Mouse (Mus musculus) gastrocnemius, adult 8-10 months (tissue): ENCODE results near the gene Stk11. TPM values are rescaled to one million over a fixed set of nuclear protein-coding genes. Genes with fewer than 3 reads are reported as not detected.

Experiments used
- DNase-seq, 2 experiments: peaks; one replicate each; pipeline ENCODE4 v3.0.0; 2022; ENCODE audit warnings: low spot score in 2 of 2
- total RNA-seq, 4 experiments: library from RNA; stranded (reverse); gene quantifications; 2 replicates each; pipeline ENCODE4 v1.2.4; 2022

The Stk11 gene
- 100 to 1,000 TPM; 157 to 173 (median 162) TPM for total RNA-seq

- DNase-seq = peak; percentile 98 to 99
These were observed at the start of gene Stk11 for GRCm38 (mm10) chr10:80115290-80115943. Gene Stk11 (plus strand): TSS chr10:80115803.

GRCm38 (mm10) chr10:80069251-80069650, 46.4 kb upstream of the Stk11 start:
- DNase-seq = no peak

DNA sequence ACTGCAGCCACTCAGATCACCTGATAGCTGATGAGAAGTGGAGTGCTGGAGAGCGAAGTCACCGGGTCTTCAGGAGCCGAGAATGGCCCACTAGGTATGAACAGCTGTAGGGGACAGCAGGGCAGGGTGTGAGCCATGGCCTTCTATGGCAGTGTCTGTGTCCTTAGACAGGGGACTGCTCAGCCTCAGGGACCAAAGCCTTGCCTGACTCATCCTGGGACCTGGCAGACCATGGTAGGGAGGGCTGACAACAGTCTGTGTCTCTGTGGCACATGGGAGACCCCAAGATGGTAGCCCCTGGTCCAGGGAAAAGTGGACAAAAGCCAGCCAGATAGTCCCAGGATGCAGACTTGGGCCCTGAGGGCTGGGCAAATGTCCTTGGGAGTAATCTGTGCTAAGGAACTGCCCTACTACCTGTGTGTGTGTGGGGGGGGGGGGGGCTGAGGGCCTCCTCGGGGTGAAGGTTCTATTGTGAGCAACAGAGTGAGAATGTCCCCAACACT, 45.6 kb upstream of the Stk11 start:
- no peak for DNase-seq

DNA sequence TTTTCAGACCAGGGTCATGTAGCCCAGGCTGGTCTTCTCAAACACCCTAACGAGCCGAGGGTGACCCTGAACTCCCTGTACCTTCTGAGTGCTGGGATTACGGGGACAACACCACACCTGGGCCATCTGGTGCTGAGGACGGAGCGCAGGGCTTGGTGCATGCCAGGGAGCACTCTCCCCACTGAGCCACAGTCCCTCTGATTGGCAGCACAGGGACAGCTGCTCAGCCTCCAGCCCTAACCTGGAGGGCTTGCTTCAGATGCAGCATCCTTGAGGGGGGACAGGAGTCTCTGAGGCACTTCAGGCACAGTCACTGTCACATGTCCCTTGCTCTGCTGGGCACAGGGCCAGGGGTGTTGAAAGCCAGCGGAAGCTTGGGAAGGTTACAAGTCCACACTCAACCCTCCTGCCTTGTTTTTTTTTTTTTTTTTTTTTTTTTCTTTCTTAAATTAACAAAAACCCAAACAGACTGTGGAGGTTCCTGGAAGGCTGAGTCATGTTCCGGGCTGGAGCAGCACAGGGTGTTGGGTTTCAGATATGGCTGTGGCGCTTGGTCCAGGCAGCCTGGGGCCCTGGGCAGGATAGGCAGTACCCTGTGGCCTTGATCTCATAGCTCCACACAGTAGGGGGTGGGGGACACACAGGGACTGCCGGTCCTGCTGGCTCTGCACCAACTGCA, 44.6 kb upstream of the Stk11 start:
- DNase-seq = peak; percentile 80 to 85

DNA sequence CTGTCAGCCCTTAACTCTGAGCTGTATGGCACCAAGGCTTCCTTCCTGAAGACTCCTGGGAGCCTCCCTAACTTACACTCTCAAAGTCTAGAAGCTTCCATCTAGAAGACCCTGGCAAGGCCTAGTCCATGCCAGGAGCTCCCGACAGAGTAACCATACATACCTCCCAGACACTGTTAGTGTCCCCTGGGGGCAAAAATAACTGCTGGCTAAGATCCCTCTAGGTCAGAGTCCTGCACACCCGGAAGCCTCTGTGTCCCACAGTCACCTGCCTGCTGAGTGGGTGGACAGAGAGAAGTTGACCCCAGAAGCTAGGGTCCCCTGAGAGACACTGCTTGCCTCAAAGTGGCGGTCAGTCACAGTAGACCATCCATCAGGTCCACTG, 44.1 kb upstream of the Stk11 start:
- DNase-seq = no peak

- no peak for DNase-seq
These were observed 42.7 kb upstream of the Stk11 start for GRCm38 (mm10) chr10:80072623-80073489.

GRCm38 (mm10) chr10:80074813-80075601, 40.6 kb upstream of the Stk11 start:
- peak; percentile 43 to 57 for DNase-seq

- DNase-seq = no peak
These were observed 39.7 kb upstream of the Stk11 start for GRCm38 (mm10) chr10:80075924-80076323.

GRCm38 (mm10) chr10:80076386-80076785, 39.2 kb upstream of the Stk11 start:
- DNase-seq = no peak

GRCm38 (mm10) chr10:80077312-80077711, 38.3 kb upstream of the Stk11 start:
- no peak for DNase-seq

DNA sequence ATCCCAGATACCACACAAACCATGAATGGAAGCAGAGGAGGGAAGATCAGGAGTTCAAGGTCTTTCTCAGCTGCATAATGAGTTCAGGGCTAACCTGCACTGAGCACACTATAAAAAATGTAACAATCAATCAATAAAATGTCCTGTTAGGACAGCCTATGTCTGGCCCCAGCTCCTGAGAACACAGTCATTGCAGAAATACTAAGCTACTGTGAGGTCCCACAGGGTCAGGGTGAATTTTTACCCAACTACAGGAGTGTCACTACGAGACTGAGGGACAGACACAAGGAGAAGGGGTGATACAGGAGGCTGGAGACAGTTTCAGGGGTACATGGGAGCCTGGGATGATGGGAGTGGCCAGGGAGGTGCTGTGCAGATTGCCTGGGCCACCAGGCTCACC, 37.2 kb upstream of the Stk11 start:
- no peak for DNase-seq

- DNase-seq = no peak
These were observed 35.1 kb upstream of the Stk11 start for GRCm38 (mm10) chr10:80080396-80081070.

DNA sequence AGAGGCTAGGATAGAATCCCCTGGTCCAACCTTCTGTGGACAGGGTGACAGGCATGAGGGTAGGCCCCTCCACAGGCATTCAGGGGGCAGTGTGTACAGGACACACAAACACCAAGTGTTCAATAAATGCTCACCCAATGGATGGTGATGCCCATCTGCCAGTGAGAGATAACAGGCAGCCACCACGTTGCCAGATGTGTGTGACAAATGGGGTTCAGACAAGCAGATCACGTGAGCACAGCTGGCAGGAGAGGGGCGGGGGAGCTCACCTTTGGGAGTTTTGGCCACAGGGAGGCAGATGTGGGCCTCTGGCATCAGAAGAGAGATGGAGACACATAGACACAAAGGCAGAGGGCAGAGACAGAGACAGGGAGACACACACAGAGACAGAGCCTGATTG, 34.5 kb upstream of the Stk11 start:
- no peak for DNase-seq

GRCm38 (mm10) chr10:80084817-80085487, 30.7 kb upstream of the Stk11 start:
- DNase-seq = no peak

- peak in 1 of 2 experiments; percentile 27 for DNase-seq
These were observed 28.8 kb upstream of the Stk11 start for GRCm38 (mm10) chr10:80086847-80087246.

DNA sequence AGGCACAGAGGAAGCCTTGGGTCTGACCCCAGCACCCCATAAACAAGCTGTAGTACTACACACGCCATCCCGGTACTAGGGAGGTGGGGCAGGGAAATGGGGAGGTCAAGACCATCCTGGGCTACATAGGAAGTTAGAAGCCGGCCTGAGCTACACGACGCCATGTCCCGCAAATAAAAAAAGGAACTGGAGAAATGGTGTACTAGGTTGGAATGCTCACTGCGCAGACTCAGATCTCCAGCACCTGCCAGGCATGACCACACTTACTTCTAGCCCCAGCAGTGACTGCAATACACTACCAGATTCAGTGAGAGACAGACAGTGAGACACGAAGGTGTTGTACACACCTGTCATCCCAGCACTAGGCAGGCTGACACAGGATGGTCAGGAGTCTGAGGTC, 28.1 kb upstream of the Stk11 start:
- DNase-seq = no peak

DNA sequence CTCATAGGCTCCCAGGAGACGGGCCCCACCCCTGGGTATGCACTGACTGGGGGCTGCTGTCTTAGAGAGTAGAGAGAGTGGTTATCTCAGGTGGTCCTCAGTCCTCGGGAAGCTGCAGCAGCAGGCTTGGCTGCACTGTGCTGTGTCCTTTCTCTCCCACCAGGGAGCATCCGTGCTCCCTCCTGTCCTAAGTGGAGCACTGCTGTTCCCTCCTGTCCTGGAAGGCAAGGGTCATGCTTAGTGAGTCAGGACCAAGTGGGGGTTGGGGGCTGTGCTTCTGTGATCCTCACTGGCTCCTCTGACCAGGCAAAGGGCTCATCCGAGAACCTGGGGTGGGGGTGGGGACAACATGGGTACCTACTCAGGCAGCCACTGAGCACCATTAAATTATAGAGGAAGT, 26.5 kb upstream of the Stk11 start:
- DNase-seq = no peak

DNA sequence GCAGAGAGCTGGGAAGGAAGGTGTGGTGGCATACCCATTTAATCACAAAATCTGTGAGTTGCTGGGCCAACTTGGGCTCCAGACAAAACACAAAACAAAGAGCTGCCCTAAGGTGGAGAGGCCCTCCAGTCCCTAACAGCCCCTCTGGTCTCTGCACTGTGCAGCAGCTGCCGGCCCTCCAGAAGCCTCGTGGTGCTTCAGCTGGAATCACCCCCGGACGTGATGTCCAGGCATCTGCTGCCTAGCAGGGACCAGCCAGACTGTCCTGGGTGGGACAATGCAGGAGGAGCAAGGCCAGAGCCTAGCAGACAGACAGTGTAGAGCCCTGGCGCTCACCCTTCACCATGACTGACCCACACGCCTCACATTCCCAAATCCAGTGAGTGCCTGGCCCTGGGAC, 24.1 kb upstream of the Stk11 start:
- no peak for DNase-seq

- DNase-seq = no peak
These were observed 22.9 kb upstream of the Stk11 start for GRCm38 (mm10) chr10:80092690-80093089.

DNA sequence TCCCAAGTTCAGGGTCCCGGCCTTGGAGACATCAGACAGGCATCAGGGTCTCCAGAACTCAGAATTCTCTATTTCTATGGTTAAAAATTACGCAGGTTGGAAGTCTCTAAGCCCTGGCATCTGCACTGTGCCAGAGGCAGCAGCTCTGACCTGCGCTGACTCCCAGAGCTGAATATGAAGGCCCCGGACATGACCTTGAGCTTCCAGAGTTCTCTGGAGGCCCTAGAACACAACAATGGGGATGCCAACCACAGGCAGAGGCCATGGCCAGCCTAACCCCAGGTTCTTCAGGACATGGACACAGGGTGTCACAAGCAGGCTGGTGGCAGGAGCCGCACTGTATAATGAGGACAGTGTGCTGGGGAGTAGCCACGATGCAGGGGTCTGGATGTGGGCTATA, 21.5 kb upstream of the Stk11 start:
- no peak for DNase-seq
